Mouse (Mus musculus): ENCODE data around the gene Phyhd1.

Phyhd1 gene

GRCm38 (mm10) chr2:30265767-30266253, at the start of gene Phyhd1:
Gene Phyhd1, plus strand, starts transcription at chr2:30266203.
- peak; percentile 67 for DNase-seq (ENCODE audit: low read depth)

- no peak for DNase-seq (ENCODE audit: low read depth)
Observed at GRCm38 (mm10) chr2:30216293-30216692, 49.7 kb upstream of the Phyhd1 start.

- DNase-seq (ENCODE audit: low read depth), result no peak
Observed at GRCm38 (mm10) chr2:30235593-30235992, 30.4 kb upstream of the Phyhd1 start.

GRCm38 (mm10) chr2:30236426-30237198, 29.4 kb upstream of the Phyhd1 start:
- DNase-seq (ENCODE audit: low read depth), result peak; percentile 58

GRCm38 (mm10) chr2:30237199-30237880, 28.7 kb upstream of the Phyhd1 start, which contains the start of gene Lrrc8a:
Gene Lrrc8a, plus strand, starts transcription at chr2:30237715.
- peak; percentile 99 for DNase-seq (ENCODE audit: low read depth)

- no peak for DNase-seq (ENCODE audit: low read depth)
Observed at GRCm38 (mm10) chr2:30237881-30238280, 28.1 kb upstream of the Phyhd1 start.

- no peak for DNase-seq (ENCODE audit: low read depth)
Observed at GRCm38 (mm10) chr2:30238906-30239465, 27.0 kb upstream of the Phyhd1 start.

- DNase-seq (ENCODE audit: low read depth), result no peak
Observed at GRCm38 (mm10) chr2:30239777-30240176, 26.2 kb upstream of the Phyhd1 start.

GRCm38 (mm10) chr2:30240267-30240666, 25.7 kb upstream of the Phyhd1 start, which contains the start of gene Gm28035:
Gene Gm28035, plus strand, starts transcription at chr2:30240567.
- no peak for DNase-seq (ENCODE audit: low read depth)

GRCm38 (mm10) chr2:30242509-30242908, 23.5 kb upstream of the Phyhd1 start:
- DNase-seq (ENCODE audit: low read depth), result peak; percentile 22

GRCm38 (mm10) chr2:30243391-30243790, 22.6 kb upstream of the Phyhd1 start:
- no peak for DNase-seq (ENCODE audit: low read depth)

GRCm38 (mm10) chr2:30244595-30245178, 21.3 kb upstream of the Phyhd1 start:
- no peak for DNase-seq (ENCODE audit: low read depth)

- no peak for DNase-seq (ENCODE audit: low read depth)
Observed at GRCm38 (mm10) chr2:30247036-30247435, 19.0 kb upstream of the Phyhd1 start.

GRCm38 (mm10) chr2:30247681-30248080, 18.3 kb upstream of the Phyhd1 start:
- DNase-seq (ENCODE audit: low read depth), result no peak

- DNase-seq (ENCODE audit: low read depth), result no peak
Observed at GRCm38 (mm10) chr2:30249182-30249581, 16.8 kb upstream of the Phyhd1 start.

- DNase-seq (ENCODE audit: low read depth), result no peak
Observed at GRCm38 (mm10) chr2:30250166-30251128, 15.6 kb upstream of the Phyhd1 start.

- no peak for DNase-seq (ENCODE audit: low read depth)
Observed at GRCm38 (mm10) chr2:30251417-30252104, 14.4 kb upstream of the Phyhd1 start.

GRCm38 (mm10) chr2:30252521-30252920, 13.5 kb upstream of the Phyhd1 start:
- DNase-seq (ENCODE audit: low read depth), result no peak

GRCm38 (mm10) chr2:30253809-30254208, 12.2 kb upstream of the Phyhd1 start:
- DNase-seq (ENCODE audit: low read depth), result no peak

- no peak for DNase-seq (ENCODE audit: low read depth)
Observed at GRCm38 (mm10) chr2:30255631-30256395, 10.2 kb upstream of the Phyhd1 start.

All from NIH3T3 (cell line).